Mouse (Mus musculus) cerebellum, adult 11-12 months (tissue): ENCODE measurements around the gene Boc.
A peak's percentile ranks its signal among the peaks of the same experiment; 100 is the strongest.

Experiments used
- DNase-seq: peaks from one replicate; pipeline ENCODE4 v3.0.0; 2022

The Boc gene

DNA sequence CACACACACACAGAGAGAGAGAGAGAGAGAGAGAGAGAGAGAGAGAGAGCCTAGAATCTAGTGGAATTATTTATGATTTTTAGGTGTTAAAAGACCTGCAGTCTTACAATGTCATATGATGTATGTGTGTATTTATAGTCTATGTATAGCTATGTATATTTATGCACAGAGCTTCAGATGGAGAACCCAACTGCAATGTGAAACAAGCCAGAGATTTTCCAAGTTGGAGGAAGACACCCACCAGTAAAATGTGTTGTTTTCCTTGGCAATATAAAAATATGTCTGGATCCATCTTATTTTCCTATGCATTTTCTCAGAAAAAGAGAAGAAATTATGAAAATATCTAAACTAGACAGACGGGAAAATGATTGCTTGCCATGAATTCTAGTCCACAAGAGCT, 32.7 kb downstream of the Boc start:
- no peak for DNase-seq

DNA sequence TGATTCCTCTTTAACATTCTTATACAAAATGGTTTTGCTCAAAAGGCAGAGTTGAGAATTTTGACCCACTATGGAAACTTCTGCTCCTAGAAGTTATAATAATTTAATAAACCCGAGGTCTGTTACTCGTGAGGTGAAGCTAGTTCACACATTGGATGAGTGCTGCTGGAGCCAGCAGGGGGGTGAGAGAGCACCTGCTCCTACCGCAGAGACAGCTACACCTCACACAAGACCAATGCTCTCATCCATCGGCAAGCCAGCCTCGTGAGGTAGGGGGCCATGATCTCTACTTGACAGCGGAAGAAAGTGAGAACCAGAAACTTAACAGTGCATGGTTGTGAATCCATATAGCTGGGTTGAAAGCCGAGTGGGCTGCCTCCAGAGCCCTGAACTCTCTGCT, 35.1 kb downstream of the Boc start:
- DNase-seq: peak; percentile 76

DNA sequence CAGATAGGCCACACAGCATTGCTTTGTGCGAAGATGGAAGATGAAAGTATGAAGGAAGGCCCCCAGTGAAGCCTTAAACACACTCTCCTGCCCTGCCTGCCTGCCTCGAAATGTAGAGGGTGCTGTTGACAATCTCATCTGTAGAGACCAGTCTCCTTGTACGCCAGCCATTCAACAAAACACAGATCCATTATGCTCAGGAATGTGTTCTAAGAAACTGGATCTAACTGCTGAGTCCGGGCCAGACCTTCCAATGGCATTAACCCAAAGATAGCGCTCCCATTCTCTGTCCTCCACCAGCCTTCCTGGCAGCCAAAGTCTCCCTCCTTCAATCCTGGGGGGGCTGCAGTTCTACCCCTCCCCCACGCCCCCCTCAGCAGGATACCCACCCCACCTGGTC, 42.2 kb downstream of the Boc start:
- DNase-seq: no peak

DNA sequence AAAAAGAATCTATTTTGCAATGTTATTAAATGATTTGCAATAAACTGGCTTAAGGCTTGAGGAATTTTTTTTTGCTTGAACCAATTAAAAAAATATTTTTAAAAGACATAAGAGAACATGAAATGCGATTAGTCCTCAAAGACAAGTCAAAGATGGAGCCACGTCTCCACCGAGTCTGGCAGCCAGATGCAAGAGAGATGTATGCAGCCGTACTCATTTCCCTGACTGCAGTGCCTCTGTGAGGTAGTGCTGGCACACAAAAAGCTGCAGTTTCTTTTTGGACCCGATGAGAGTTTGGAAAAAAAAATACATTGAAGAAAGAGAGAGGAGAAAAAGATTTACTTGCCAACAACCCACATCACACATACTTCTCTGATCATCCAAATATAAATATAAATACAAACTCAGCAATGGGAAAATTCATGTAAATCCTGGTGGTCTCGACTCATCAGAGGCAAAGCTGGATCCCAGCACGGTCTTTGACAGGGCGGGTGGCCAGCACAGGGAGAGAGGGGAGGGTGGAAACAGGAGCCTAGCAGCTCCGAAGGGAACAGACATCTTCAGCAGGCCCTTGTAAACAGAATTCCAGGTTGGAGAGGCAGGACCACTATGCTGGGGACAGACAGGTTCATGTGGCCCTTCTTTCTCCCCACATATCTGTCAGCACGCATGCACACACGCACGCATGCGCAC, 48.0 kb downstream of the Boc start:
- DNase-seq: no peak

DNA sequence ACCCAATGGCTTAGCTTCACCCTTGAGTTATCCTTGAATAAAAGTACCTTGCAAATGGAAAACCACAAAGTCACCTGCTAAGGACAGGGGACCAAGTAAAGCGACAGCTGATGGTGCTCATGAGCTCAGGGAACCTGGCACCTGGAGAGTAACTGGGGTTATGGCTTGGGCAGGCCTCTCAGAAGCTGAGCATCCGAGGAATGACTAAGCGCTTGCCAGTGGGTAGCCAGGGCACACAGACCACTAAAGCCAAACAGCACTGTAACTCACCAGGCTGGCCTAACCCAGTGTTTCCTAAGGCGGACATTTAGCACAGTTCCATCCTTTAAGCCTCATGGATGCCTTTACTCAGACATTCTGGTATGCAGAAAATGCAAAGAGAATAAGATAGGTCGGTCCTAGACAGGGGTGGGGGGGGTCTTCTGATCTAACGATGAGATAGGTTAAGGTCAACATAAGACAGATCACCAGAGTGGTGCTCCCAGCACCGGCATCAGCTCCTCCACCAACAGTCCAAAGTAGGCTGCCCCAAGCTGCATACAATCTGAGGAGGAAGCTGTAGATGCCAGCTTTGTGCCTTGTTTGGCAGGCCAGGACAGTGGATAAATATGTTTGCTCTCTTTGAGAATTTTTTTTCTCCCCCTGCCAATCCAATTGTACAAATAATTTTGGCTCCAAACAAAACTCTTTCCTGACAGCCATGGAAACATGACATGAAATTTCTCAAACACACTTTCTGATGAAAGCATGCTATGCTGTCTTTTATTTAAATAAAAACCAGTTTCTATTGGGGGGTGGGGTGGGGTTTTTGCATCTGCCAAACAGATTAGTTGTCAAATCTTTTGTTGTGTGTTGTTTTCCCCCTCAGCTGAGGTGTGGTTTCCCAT, 49.0 kb downstream of the Boc start:
- peak; percentile 72 for DNase-seq

DNA sequence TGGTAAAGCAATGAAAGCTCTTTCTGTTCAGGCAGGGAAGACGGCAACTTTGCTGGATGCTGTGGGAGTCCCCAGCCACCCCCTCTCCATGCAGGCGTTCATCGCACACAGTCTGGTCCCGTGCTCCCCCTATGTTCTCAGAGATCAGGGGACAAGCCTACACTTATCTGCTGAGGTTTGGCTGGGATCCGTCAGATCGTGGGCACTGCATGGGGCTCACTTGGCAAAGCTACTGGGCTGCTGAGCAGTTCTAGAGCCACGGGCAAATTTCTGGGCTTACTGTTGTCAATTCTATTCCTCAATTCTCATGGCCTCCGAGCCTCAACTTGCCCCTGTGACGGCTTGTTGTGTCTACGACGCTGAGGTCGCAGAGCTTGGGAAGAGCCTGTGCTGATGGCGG, 49.9 kb downstream of the Boc start:
- DNase-seq: peak; percentile 63

DNA sequence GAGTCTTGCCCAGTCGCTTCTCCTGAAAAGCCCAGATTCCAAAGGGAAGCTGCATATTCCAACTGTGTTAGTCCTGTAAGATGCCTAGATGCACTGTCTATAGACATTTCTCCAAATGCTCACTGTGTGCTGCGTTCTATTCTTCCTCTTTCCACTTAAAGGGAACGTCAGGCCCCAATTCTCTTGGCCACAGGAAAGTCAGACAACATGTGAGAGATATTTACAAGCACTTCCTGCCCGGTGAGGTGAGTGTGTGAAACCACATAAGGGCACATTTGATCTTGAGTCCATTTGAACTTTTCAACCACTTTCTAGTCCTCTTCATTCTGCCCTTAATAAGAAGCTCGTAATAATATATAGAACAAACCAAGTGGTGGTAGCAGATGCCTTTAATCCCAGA, 50.7 kb downstream of the Boc start:
- no peak for DNase-seq

DNA sequence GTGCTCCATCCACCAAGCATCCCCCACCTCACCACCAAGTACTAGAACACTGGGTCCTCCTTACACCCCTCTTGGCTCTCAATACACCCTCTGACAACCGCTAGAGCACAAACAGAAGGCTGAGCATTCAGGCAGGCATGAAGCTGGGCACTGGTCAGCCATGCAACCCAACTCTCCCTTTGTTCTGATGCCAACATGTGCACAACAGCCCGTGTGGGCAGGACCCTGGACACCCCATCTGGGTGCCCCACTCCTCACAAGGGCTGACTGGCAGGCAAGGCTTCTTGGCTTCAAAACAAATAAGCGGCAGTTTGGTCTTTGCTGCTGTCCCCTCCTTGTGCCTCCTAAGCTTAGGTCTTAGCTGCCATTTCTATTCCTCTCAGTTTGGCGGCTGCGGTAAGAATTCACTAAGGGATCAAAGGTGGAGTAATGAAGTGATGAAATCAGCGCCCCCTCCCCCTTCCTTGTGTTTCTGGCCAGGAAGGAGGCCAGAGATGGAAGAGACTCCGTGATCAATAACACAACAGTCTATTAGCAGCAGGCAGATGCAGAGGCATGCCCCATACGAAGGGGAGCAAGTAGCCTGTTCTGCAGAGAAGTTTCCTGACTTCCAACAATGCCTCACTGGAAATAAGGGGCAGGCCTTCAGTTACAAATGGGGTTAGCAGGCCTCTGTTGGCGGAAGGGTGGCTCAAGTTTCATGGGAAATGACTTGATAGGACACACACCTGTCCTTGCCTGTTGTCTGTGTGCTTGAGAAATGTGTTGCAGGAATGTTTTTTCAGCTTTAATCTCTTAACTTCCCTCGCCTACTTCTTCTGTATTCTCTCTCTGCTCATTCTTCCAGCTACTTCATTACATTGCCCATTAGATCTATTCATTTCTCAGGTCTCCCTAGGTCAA, 51.4 kb downstream of the Boc start:
- no peak for DNase-seq

DNA sequence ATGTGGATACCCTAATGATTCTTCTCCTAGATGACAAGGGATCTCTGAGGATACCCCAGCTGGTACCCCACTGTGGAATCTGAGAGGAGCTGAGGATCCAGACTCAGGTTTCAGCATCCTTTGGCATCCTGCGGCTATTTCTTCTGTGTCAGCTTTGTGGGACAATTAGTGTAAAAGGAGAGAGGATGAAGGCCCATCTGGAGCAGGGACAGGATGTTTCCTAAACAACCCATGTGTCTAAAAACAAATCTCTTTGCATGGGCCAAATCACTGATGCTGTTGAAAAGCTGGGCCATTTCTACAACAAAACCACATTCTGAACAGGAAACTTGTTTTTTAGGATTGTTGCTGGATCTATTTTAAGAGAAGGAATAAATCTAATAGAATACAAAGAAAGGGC, 53.5 kb downstream of the Boc start:
- DNase-seq: no peak

DNA sequence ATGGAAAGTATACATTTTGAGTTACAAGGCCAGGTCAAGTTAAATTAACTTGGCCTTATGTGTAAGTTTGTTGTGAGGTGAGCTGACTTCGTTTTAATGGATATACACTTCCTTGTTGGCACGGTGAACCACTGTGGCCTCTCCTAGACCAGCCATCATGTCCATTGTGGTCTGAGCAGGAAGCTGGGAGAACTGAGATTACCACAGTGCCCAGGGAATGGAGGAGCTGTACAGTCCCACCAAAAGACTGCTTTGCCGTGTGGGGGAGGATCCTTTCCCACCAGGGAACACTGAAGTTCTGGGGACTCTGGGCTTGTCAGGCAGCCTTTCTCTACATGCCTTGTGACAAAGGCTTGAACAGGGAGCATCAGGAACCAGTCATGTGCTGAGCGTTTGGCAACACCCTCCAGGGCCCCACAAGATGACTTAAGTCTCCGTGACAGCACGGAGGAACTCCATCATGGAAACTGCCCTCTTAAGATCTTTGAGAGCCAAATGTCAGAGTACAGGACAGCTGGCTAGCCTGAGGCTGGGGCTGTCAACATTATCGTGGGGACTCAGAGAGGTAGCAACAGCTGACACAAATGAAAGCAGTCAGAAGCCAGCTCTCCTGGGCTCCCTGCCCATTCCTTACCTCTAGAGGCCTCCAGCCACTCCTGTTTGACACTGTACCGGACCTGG, 55.7 kb downstream of the Boc start:
- DNase-seq: peak; percentile 77

DNA sequence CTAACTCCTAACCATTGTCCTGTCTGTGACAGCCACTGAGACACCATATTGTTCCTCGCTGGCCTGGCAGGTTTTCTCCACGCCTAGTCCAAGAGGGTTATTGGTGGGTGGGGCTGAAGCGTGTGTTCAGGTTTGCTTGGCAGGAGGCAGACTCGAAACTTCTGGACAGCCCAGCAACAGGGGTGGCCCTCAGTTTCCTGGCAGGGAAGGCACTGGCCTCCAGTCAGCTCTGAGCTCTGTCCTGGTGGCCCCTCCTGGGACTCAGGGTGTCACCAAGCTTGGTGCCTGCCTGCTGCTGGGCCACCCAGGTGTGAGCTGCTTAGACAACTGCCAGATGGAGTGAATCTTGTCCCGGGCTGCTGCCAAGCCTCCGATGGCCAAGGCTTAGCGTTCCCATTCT, 56.4 kb downstream of the Boc start:
- DNase-seq: peak; percentile 66

DNA sequence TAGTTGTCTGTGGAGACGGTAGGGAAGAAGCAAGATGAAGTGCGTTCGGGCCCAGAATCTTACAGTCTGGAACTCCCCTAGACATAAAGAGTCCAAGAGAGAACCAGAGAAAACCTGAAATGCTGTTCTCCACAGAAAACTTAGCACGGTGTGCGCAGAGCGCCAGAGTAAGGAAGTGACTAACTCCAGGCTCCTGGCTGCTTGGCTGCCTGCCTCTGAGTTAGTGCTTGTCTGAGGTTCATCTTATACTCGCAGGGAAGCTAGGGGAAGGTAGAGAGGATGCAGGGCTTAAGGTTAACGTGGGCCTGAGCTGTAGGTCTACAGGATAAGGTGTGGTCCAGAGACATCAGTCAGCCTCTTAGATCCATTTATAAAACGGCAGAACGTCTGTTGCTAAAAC, 56.9 kb downstream of the Boc start:
- no peak for DNase-seq

DNA sequence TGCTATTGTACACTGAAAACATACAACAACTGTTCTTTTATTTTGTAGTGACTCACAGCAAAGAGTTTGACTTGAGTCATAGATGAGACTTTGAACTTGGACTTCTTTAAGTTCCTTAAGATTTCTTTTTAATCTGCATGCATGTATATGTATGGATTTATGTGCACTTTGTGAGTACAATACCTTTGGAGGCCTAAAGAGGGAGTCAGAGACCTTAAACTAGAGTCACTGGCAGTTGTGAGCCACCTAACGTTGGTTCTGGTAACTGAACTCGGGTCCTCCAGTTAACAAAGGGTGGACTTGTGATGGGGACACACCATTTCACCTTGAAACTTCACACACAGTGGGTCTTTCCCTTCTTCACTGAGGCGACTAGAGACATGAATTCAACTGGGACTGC, 60.2 kb downstream of the Boc start:
- no peak for DNase-seq

DNA sequence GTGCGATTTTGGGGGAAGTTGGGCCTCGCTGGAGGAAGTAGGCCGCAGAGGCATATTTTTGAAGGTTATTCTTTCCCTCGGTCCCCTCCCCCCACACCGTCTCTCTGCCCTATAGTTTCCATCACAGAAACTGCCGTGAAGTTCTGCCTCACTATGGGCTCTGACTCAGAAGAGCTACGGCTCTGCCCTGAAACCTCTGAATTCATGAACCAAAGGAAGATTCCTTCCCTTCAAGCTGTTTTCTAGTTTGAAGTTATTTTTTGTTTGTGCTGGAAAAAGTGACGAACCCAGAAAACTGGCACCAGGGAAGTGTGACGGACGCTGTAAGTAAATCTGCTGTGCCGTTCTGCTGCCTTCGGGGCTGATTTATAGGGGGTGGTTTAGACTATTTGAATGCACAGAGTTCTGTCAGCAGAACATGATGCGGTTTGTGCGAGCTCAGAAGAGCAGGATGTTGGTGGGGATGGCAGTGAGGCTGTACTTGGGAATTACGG, 61.7 kb downstream of the Boc start:
- DNase-seq: no peak

DNA sequence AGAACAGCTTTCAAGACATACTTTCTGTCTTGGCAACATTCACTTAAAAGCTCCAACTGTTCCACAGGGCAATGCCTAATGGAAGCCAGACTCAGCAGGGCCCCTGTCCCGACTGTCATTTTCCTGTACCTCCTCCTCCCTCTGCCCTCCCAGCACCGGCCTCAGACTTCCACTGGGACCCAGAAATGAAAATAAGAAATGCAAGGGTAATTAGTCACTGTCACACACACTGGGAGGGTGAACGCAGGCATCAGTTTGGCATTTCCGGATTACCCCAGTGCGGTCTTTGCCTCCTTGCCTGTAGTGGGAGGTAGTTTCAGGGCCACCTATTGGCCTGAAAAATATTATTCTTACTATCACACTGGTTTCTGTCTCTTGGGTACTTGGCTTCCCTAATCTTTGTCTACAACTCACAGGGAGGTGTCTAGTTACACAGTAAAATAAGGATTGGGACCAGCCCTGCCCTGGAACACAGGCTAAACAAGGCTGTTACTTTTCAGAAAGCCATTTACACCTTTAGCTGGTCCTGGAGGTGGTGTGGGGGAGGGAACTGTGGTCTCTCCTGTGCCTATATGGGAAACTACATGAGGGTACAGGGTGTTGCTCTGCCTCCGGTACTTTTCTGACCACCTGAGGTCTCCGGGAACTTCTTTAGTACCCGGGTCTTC, 64.1 kb downstream of the Boc start:
- DNase-seq: peak; percentile 85

DNA sequence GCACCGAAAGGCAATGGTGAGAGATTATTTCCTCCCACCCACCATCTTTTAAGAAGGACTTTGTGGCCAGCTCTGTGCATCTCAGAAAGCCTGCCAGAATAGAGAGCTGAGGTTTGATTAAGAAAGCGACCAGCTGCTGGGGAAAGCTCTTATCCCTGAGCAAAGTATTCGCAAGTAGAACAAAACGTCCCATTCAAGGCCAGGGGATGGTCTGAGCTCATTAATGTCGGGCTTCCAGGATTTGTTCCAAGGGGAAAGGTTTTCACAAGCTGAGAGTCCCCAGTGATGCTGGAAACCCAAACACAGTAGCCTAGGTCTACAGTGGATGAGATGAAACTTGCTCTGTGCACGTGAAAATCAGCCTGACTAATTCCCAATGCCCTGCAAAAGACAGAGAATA, 64.8 kb downstream of the Boc start:
- DNase-seq: no peak

DNA sequence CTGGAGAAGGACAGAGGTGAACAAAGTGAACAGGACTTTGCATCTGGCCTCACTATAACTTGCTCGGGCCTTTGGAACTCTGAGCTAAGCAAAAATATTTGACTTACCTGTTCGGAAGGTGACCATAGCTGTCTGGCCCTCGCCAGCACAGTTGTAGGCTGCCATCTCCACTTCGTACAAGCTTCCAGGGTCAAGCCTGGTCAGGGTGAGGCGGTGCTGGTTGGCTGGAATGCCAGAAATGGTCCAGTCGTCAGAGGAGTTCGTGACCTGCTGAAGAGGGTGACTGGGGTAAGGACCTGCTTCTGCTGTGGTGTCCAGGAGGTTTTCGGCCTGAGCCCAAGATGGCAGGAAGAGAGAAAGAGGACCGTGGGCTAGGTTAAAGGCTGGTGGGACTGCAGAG, 66.0 kb downstream of the Boc start:
- DNase-seq: no peak

DNA sequence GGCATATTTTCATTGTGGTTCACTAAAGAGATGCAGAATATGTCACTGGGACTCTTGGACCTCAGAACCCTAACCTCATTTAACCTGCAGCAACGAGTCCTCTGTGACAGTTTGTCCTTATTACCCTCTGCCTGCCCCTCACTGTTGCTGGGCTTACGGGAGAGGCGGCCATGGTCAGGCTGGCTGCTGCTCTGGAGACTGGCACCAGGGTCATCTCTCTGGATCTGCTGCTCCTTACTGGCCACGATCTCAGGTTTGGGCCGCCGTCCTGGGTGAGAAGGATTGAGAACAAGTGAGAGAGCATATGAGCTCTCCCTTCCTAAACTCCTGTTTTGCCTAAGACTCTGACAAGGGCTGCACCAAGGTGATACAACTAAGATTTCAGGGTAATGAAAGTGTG, 66.5 kb downstream of the Boc start:
- DNase-seq: no peak

DNA sequence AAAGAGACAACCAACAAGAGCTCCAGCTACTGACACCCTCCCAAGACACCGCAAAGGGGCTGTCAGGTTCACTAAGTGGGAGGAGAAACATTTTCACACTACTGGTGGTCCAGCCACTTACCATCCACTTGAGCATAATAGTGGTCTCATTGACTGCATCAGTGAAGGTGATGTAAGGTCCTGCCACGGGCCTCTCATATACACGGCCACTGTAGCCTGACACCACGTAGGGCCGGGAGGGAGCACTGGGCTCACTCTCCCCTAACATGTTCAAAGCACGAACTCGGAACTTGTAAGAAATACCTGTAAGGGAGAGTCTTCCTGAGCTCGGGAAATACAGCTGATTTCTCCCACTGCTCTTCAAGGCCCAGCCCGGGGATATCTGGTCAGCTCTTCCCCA, 67.6 kb downstream of the Boc start:
- DNase-seq: no peak

DNA sequence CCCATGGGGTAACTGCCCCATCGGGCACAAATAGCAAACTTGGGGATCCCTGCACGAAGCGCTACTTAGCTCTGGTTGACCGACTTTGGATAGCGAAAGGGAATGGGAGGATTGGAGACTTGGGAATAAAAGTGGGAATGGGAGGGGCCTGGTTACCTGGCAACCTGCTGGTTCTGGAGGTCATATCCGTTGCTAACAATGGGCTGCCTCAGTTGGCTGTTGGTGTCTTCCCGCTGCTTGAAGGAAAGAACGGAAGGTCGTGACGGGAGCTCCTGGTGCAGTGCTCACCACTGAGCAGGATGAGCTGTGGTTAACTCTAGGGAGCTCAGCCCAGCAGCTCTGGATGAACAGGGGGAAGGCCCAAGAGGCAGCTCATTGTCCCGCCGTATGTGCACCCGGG, 71.5 kb downstream of the Boc start:
- DNase-seq: no peak

DNA sequence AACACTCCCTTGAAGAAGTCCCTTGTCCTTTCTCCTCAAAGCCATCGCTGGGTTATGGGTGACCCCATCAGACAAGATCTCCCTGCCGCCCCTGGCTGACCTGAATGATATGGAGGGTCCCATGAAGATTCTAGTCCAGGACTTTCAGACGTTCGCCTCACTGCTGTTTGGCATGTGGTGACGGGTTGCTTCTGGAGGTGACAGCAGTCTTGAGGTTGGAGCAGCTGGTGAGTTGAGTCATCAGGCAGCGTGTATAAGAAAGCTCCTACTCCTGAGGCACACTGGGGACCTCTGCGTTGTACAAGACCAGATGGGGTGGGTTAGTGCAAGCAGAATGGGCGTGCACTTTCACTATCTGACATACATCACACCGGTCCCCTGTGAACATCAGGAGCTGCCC, 72.1 kb downstream of the Boc start:
- DNase-seq: peak; percentile 23

DNA sequence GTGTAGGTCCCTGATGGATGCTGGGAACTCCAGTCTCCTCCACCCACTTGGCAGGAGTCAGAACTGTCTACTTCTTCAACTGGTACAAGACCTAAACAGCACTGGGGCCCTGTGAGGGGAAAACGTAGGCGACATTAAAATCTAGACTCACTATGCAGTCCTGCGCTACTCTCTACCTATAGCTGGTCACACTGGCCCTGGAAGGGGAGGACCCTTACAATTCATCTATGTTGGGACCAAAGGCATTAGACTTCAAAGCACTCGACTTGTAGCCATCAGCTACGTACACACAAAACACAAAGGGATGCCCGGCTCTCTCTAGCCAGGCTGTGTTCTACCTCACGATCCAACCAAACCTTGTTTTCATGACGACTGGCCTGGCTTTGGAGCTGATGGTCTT, 73.0 kb downstream of the Boc start:
- no peak for DNase-seq
